Mouse (Mus musculus) heart, postnatal 14 days (tissue): ENCODE results near the gene Gm3159. TPM values are rescaled to one million over a fixed set of nuclear protein-coding genes. Genes with fewer than 3 reads are reported as not detected.
"Not testable (repeated sequence)": the region's sequence is repeated elsewhere in the genome, so short reads cannot be mapped to it uniquely, and the experiment has no call there.

Experiments used
- DNase-seq, 2 experiments: peaks; one replicate each; pipeline ENCODE4 v3.0.0; 2021 to 2022
- intact Hi-C: fragments of 180-260 bp; cut with DNase I; formaldehyde crosslinking; loops from one replicate; pipeline ENCODE4 v1.15.1; 2025
- long read RNA-seq, 2 experiments: library from polyadenylated mRNA; stranded (forward); transcript quantifications; one replicate each; pipeline ENCODE4 v2.0.0; 2021
- total RNA-seq, 2 experiments: library from RNA; stranded (reverse); gene quantifications; 2 replicates each; pipeline ENCODE4 v1.2.3; 2021

Gene Gm3159
- total RNA-seq = not detected
- long read RNA-seq, experiment 1 = 0 reads
- long read RNA-seq, experiment 2 = 0 reads

- intact Hi-C loops = not testable (repeated sequence)
These were observed at the start of gene Gm3159 for GRCm38 (mm10) chr14:4397226-4397625. TSS of gene Gm3159 (plus strand) at chr14:4397526.

GRCm38 (mm10) chr14:4368991-4369390, 28.3 kb upstream of the Gm3159 start:
- DNase-seq, intact Hi-C loops: not testable (repeated sequence)

More at GRCm38 (mm10) chr14:4397226-4397625, at the start of gene Gm3159:
- DNase-seq = not testable (repeated sequence)

GRCm38 (mm10) chr14:4369691-4370090, 27.6 kb upstream of the Gm3159 start:
- DNase-seq = peak in 1 of 2 experiments; percentile 11
- intact Hi-C loops = not testable (repeated sequence)

- intact Hi-C loops, DNase-seq: not testable (repeated sequence)
These were observed 19.5 kb upstream of the Gm3159 start for GRCm38 (mm10) chr14:4377871-4378270.

GRCm38 (mm10) chr14:4385606-4386005, 11.7 kb upstream of the Gm3159 start:
- DNase-seq, intact Hi-C loops: not testable (repeated sequence)

- DNase-seq, intact Hi-C loops: not testable (repeated sequence)
These were observed 4.3 kb upstream of the Gm3159 start for GRCm38 (mm10) chr14:4392841-4393530.

GRCm38 (mm10) chr14:4398624-4399023, 1.3 kb downstream of the Gm3159 start:
- DNase-seq, intact Hi-C loops: not testable (repeated sequence)

GRCm38 (mm10) chr14:4400115-4400789, 2.9 kb downstream of the Gm3159 start:
- DNase-seq, intact Hi-C loops: not testable (repeated sequence)

GRCm38 (mm10) chr14:4401245-4401644, 3.9 kb downstream of the Gm3159 start:
- DNase-seq, intact Hi-C loops: not testable (repeated sequence)

GRCm38 (mm10) chr14:4403840-4404239, 6.5 kb downstream of the Gm3159 start:
- intact Hi-C loops, DNase-seq: not testable (repeated sequence)

GRCm38 (mm10) chr14:4409939-4410338, 12.6 kb downstream of the Gm3159 start:
- intact Hi-C loops, DNase-seq: not testable (repeated sequence)

GRCm38 (mm10) chr14:4414965-4415835, 17.9 kb downstream of the Gm3159 start, which contains the start of gene Gm3164:
TSS of gene Gm3164 (plus strand) at chr14:4415448.
- peak; percentile 70 to 73 for DNase-seq
- intact Hi-C loops = not testable (repeated sequence)

- intact Hi-C loops, DNase-seq: not testable (repeated sequence)
These were observed 33.4 kb downstream of the Gm3159 start, which contains the start of gene Gm3173 for GRCm38 (mm10) chr14:4430692-4431091. TSS of gene Gm3173 (plus strand) at chr14:4430992.

Other genes with a start within 250 kb of the Gm3159 start
- gene Gm3127, start 232.5 kb upstream of the Gm3159 start, total RNA-seq = not detected
- under 1 TPM in 1 of 2 experiments, not detected in 1; 0.17 TPM for gene Gm2974, start 214.9 kb upstream of the Gm3159 start, total RNA-seq
- gene Gm3138, start 147.9 kb upstream of the Gm3159 start, total RNA-seq = not detected
- not detected for gene Gm3149, start 80.2 kb upstream of the Gm3159 start, total RNA-seq
- gene 2610042L04Rik, start 62.8 kb upstream of the Gm3159 start, total RNA-seq = under 1 TPM; 0.14 to 0.20 TPM
- under 1 TPM; 0.39 to 0.72 TPM for gene Gm3164, start 17.9 kb downstream of the Gm3159 start, total RNA-seq
- not detected for gene Gm3173, start 33.5 kb downstream of the Gm3159 start, total RNA-seq
- not detected for gene Gm3182, start 84.2 kb downstream of the Gm3159 start, total RNA-seq
- not detected for gene Gm3047, start 157.9 kb downstream of the Gm3159 start, total RNA-seq
- not detected for gene Gm8159, start 234.8 kb downstream of the Gm3159 start, total RNA-seq